Mouse (Mus musculus) CH12.LX (cell line): ENCODE data around the gene Pop5. TPM values are rescaled to one million over a fixed set of nuclear protein-coding genes. Genes with fewer than 3 reads are reported as not detected.

Experiments
- DNase-seq: peaks from one replicate; pipeline ENCODE4 v3.0.0-alpha.2; 2013; ENCODE audit errors: extremely low read depth
- H3K27ac ChIP-seq: 2 replicates; pipeline ENCODE4 v1.5.1; 2012; ENCODE audit warnings: low read depth, mild to moderate bottlenecking, control low read depth, moderate library complexity; ENCODE audit not compliant: insufficient read depth
- H3K27me3 ChIP-seq: replicated peaks from 2 replicates; pipeline ENCODE3; 2012; ENCODE audit warnings: inconsistent platforms
- H3K36me3 ChIP-seq, 2 experiments: replicated peaks in 1 of 2; 2 replicates each; pipeline versions ENCODE3 to v1.6.1; 2012; ENCODE audit warnings: inconsistent platforms in 1 of 2, low read length in 1 of 2, mild to moderate bottlenecking in 1 of 2, mixed read lengths in 1 of 2, moderate library complexity in 1 of 2; ENCODE audit not compliant: control insufficient read depth in 1 of 2, insufficient read depth in 1 of 2
- H3K4me1 ChIP-seq, 2 experiments: 2 replicates each; pipeline ENCODE4 v1.6.1; 2012; ENCODE audit warnings: inconsistent platforms in 1 of 2, moderate library complexity in 1 of 2; ENCODE audit not compliant: insufficient read depth in 2 of 2, control insufficient read depth in 1 of 2
- H3K4me2 ChIP-seq: 2 replicates; pipeline ENCODE4 v1.6.1; 2012; ENCODE audit warnings: low read depth, mild to moderate bottlenecking, control low read depth; ENCODE audit not compliant: poor library complexity, insufficient read depth, severe bottlenecking
- H3K4me3 ChIP-seq, 3 experiments: fragments of 150-350 bp in 1 of 3; sonication (generic) in 1 of 3; replicated peaks in 1 of 3; 2 replicates each; pipeline versions ENCODE3 to v1.5.1; 2011 to 2012; ENCODE audit warnings: low read depth in 2 of 3, low read length in 2 of 3, mild to moderate bottlenecking in 2 of 3, moderate library complexity in 2 of 3, control low read depth in 1 of 3, improper control_type of control experiment in 1 of 3, inconsistent platforms in 1 of 3, mixed read lengths in 1 of 3; ENCODE audit not compliant: poor library complexity in 1 of 3
- H3K79me2 ChIP-seq: replicated peaks from 2 replicates; pipeline ENCODE4 v1.6.1; 2012; ENCODE audit warnings: mild to moderate bottlenecking, moderate library complexity; ENCODE audit not compliant: control insufficient read depth, poor library complexity, insufficient read depth, severe bottlenecking; ENCODE audit errors: extremely low read depth
- H3K9ac ChIP-seq: 2 replicates; pipeline ENCODE4 v1.6.1; 2012; ENCODE audit warnings: low read depth, mild to moderate bottlenecking, control low read depth, moderate library complexity; ENCODE audit not compliant: insufficient read depth
- H3K9me3 ChIP-seq: replicated peaks from 2 replicates; pipeline ENCODE3; 2012; ENCODE audit warnings: low read length, inconsistent platforms, mixed read lengths
- CTCF ChIP-seq, 2 experiments: IDR thresholded peaks in 1 of 2; conservative IDR thresholded peaks in 1 of 2; 2 replicates each; pipeline ENCODE4 v1.5.1; 2011 to 2012; ENCODE audit warnings: low read depth in 2 of 2, low read length in 2 of 2, improper control_type of control experiment in 1 of 2, inconsistent platforms in 1 of 2, mild to moderate bottlenecking in 1 of 2, moderate library complexity in 1 of 2
- ELF1 ChIP-seq: IDR thresholded peaks from 2 replicates; pipeline ENCODE4 v1.6.1; 2014; ENCODE audit warnings: low read depth, mild to moderate bottlenecking, inconsistent platforms, low read length, improper control_type of control experiment
- EP300 ChIP-seq: IDR thresholded peaks from 2 replicates; pipeline ENCODE4 v1.6.1; 2011; ENCODE audit warnings: low read length, improper control_type of control experiment
- KAT2A ChIP-seq: IDR thresholded peaks from 2 replicates; pipeline ENCODE4 v1.6.1; 2012; ENCODE audit warnings: low read length, improper control_type of control experiment, inconsistent platforms; ENCODE audit not compliant: insufficient replicate concordance
- MAX ChIP-seq: IDR thresholded peaks from 2 replicates; pipeline ENCODE4 v1.6.1; 2011; ENCODE audit warnings: low read length, improper control_type of control experiment
- MAZ ChIP-seq: IDR thresholded peaks from 2 replicates; pipeline ENCODE4 v1.6.1; 2012; ENCODE audit warnings: low read depth, mild to moderate bottlenecking, inconsistent platforms, low read length, improper control_type of control experiment, moderate library complexity
- MYC ChIP-seq: IDR thresholded peaks from 2 replicates; pipeline ENCODE4 v1.6.1; 2011; ENCODE audit warnings: low read depth, mild to moderate bottlenecking, improper control_type of control experiment, low read length
- NRF1 ChIP-seq: IDR thresholded peaks from 2 replicates; pipeline ENCODE4 v1.6.1; 2014; ENCODE audit warnings: low read depth, mild to moderate bottlenecking, inconsistent platforms, low read length, improper control_type of control experiment, moderate library complexity
- RCOR1 ChIP-seq: conservative IDR thresholded peaks from 2 replicates; pipeline ENCODE4 v1.6.1; 2012; ENCODE audit warnings: low read depth, mild to moderate bottlenecking, inconsistent platforms, low read length, improper control_type of control experiment
- SMC3 ChIP-seq: IDR thresholded peaks from 2 replicates; pipeline ENCODE4 v1.6.1; 2011; ENCODE audit warnings: low read depth, low read length, improper control_type of control experiment
- USF1 ChIP-seq: IDR thresholded peaks from 2 replicates; pipeline ENCODE4 v1.6.1; 2014; ENCODE audit warnings: low read depth, mild to moderate bottlenecking, inconsistent platforms, low read length, improper control_type of control experiment
- ZKSCAN1 ChIP-seq: IDR thresholded peaks from 2 replicates; pipeline ENCODE4 v1.6.1; 2012; ENCODE audit warnings: low read depth, inconsistent platforms, low read length, improper control_type of control experiment, borderline replicate concordance
- dilution Hi-C: fragments of 300-500 bp; cut with MboI; formaldehyde crosslinking; loops from 2 replicates; pipeline ENCODE4 v1.14.3; 2020; ENCODE audit warnings: low sequenced_read_pairs; ENCODE audit not compliant: extremely low pct_unique_long_range_greater_than_20kb, extremely low pct_ligation_motif_present
- in situ Hi-C: fragments of 300-500 bp; cut with MboI; formaldehyde crosslinking; loops from 3 replicates; pipeline ENCODE4 v1.14.3; 2019; ENCODE audit warnings: low sequenced_read_pairs, low pct_ligation_motif_present, low pct_unique_long_range_greater_than_20kb, mixed read lengths
- polyA plus RNA-seq: library from polyadenylated mRNA; unstranded; fragments of >175 nt; gene quantifications from 2 replicates; pipeline ENCODE4 v1.2.1, GENCODE M21; 2012; ENCODE audit warnings: low read depth; ENCODE audit not compliant: insufficient read length
- total RNA-seq, 2 experiments: library from RNA; depleted of rRNA; stranded (reverse); fragments of 300-350 nt in 1 of 2; fragments of >200 nt in 1 of 2; gene quantifications; 2 replicates each; pipeline ENCODE4 v1.2.3; 2012 to 2014

The Pop5 gene
- total and polyA plus RNA-seq, 3 experiments = 127 to 236 (median 156) TPM

- H3K4me3 ChIP-seq = no peak overlapping the region
- no peak overlapping the region for H3K27ac ChIP-seq
- dilution Hi-C loops = no loop called here
- no peaks in the 10 kb centered on the region for H3K9me3 ChIP-seq
- H3K9ac ChIP-seq = 0 out of 2 replicates have a peak overlapping the region, but pooled peaks have one; percentile 13
- H3K36me3 ChIP-seq = no peaks in the 10 kb centered on the region
- TF ChIP-seq USF1 = no peak
- TF ChIP-seq MAZ = no peak
- TF ChIP-seq KAT2A = no peak
- no peak for TF ChIP-seq CTCF (conservative IDR thresholded peaks at IDR 0.05 in 1 of 2, IDR thresholded peaks at IDR 0.05 in 1 of 2; ENCODE audit: low read depth in 2 of 2, low read length in 2 of 2)
- no peak for TF ChIP-seq ELF1
- no peak for TF ChIP-seq SMC3
- H3K4me1 ChIP-seq = peaks cover 2 to 3% of the 10 kb centered on the region in 2 experiments; a peak in 1 of 4 replicates
- H3K79me2 ChIP-seq = no peaks in the 10 kb centered on the region
- H3K4me2 ChIP-seq = peak overlapping the region; percentile 79
- peaks cover 3% of the 10 kb centered on the region for H3K27me3 ChIP-seq
- in situ Hi-C loops = no loop called here
- DNase-seq = no peak
Measured at GRCm38 (mm10) chr5:115203735-115204561, 31.7 kb upstream of the Pop5 start.

GRCm38 (mm10) chr5:115204562-115205311 lies 30.9 kb upstream of the Pop5 start:
- Histone ChIP-seq H3K4me1 (peaks cover 2 to 3% of the 10 kb centered on the region in 2 experiments; a peak in 1 of 4 replicates), H3K27ac (no peak overlapping the region), H3K9ac (0 out of 2 replicates have a peak overlapping the region, but pooled peaks have one; percentile 13), H3K4me3 (no peak overlapping the region), H3K9me3 (no peaks in the 10 kb centered on the region), H3K4me2 (peak overlapping the region; percentile 79), H3K79me2 (no peaks in the 10 kb centered on the region), H3K36me3 (no peaks in the 10 kb centered on the region), H3K27me3 (peaks cover 3% of the 10 kb centered on the region)
- dilution Hi-C loops (no loop called here), in situ Hi-C loops (no loop called here)
- TF ChIP-seq ZKSCAN1 (no peak), MAX (peak; percentile 67; the same call in 1 of the 2 replicates), RCOR1 (no peak), EP300 (no peak), MYC (0 out of 2 replicates have a peak, but pooled peaks have one; percentile 29), NRF1 (no peak)
- DNase-seq = no peak
